Mouse (Mus musculus) left cerebral cortex, adult 2 months (tissue): Measurements from ENCODE around the gene 2610301B20Rik. TPM values are rescaled to one million over a fixed set of nuclear protein-coding genes. Genes with fewer than 3 reads are reported as not detected.

Experiments
- DNase-seq, 2 experiments: peaks; one replicate each; pipeline ENCODE4 v3.0.0; 2021 to 2022; ENCODE audit warnings: low spot score in 2 of 2, mixed read lengths in 1 of 2; ENCODE audit errors: extremely low spot score in 1 of 2
- H3K27ac ChIP-seq: fragments of 200-600 bp; 2 replicates; pipeline ENCODE4 v1.8.1; 2022
- H3K4me3 ChIP-seq: fragments of 200-600 bp; 2 replicates; pipeline ENCODE4 v1.8.1; 2022
- CTCF ChIP-seq: fragments of 200-600 bp; IDR thresholded peaks from 2 replicates; pipeline ENCODE4 v1.8.1; 2022; ENCODE audit warnings: antibody characterized with exemption, mild to moderate bottlenecking, moderate library complexity
- intact Hi-C: fragments of 180-260 bp; cut with DNase I; formaldehyde crosslinking; loops from one replicate; pipeline ENCODE4 v1.15.1; 2025
- microRNA-seq, 2 experiments: library from miRNA; unstranded; fragments of <30 nt; microRNA quantifications; one replicate each; pipeline ENCODE4 v1.2.0; 2021
- total RNA-seq, 2 experiments: library from RNA; stranded (reverse); gene quantifications; 2 replicates each; pipeline ENCODE4 v1.2.3; 2021

Gene 2610301B20Rik
- total RNA-seq, 2 experiments from 2014 or later: 31.6 to 37.1 TPM

GRCm38 (mm10) chr4:10926416-10926815 is 52.1 kb downstream of the 2610301B20Rik start:
- no peak for TF ChIP-seq CTCF
- H3K27ac ChIP-seq: no peak overlapping the region
- intact Hi-C loops: loop anchor here (5.0 kb wide), 1 partner anchor 41 kb away; no protein-coding TSS in a partner anchor

GRCm38 (mm10) chr4:10928158-10928557 is 53.9 kb downstream of the 2610301B20Rik start:
- no peak for TF ChIP-seq CTCF
- DNase-seq: no peak
- Histone ChIP-seq H3K27ac (no peak overlapping the region), H3K4me3 (no peak overlapping the region)
- intact Hi-C loops: loop anchor here (5.0 kb wide), 1 partner anchor 39 kb away; no protein-coding TSS in a partner anchor

More at GRCm38 (mm10) chr4:10926416-10926815, 52.1 kb downstream of the 2610301B20Rik start:
- H3K4me3 ChIP-seq: no peak overlapping the region
- DNase-seq: no peak

- no peak overlapping the region for H3K27ac ChIP-seq
- TF ChIP-seq CTCF: no peak
- intact Hi-C loops: loop anchor here (5.0 kb wide), 1 partner anchor 38 kb away; no protein-coding TSS in a partner anchor
- DNase-seq: no peak
- no peak overlapping the region for H3K4me3 ChIP-seq
Measured at GRCm38 (mm10) chr4:10929726-10930125, 55.4 kb downstream of the 2610301B20Rik start.

GRCm38 (mm10) chr4:10931040-10931439 is 56.7 kb downstream of the 2610301B20Rik start:
- no peak overlapping the region for H3K4me3 ChIP-seq
- intact Hi-C loops: no loop called here
- H3K27ac ChIP-seq: no peak overlapping the region
- no peak for TF ChIP-seq CTCF
- DNase-seq: no peak

- DNase-seq: no peak
- H3K27ac ChIP-seq: no peak overlapping the region
- intact Hi-C loops: no loop called here
- no peak overlapping the region for H3K4me3 ChIP-seq
- no peak for TF ChIP-seq CTCF
Measured at GRCm38 (mm10) chr4:10932091-10932745, 57.9 kb downstream of the 2610301B20Rik start.

- TF ChIP-seq CTCF: no peak
- H3K27ac ChIP-seq: no peak overlapping the region
- H3K4me3 ChIP-seq: no peak overlapping the region
- intact Hi-C loops: no loop called here
- DNase-seq: no peak
Measured at GRCm38 (mm10) chr4:10932782-10933181, 58.5 kb downstream of the 2610301B20Rik start.

GRCm38 (mm10) chr4:10936766-10937165 is 62.5 kb downstream of the 2610301B20Rik start:
- Histone ChIP-seq H3K27ac (no peak overlapping the region), H3K4me3 (no peak overlapping the region)
- peak in 1 of 2 experiments; percentile 3 for DNase-seq
- TF ChIP-seq CTCF: no peak
- intact Hi-C loops: no loop called here

Small RNA genes lying within 50 kb of the gene (microRNA-seq; reads per million reads assigned to microRNA genes)
- gene Mir3471-1 (0 reads per million in 2 experiments), gene n-TSaga9 (12.7 to 13.6 reads per million in 2 experiments)
